Mouse (Mus musculus) lung, adult 2 months (tissue): ENCODE measurements around the gene Tcf23.

Experiments used
- CTCF ChIP-seq: fragments of 200-500 bp; IDR thresholded peaks from 2 replicates; pipeline ENCODE4 v1.5.1; 2011; ENCODE audit warnings: mild to moderate bottlenecking, low read length, control low read depth; ENCODE audit not compliant: insufficient read depth
- POLR2A ChIP-seq: fragments of 200-500 bp; IDR thresholded peaks from 2 replicates; pipeline ENCODE4 v1.6.1; 2011; ENCODE audit warnings: low read depth, mild to moderate bottlenecking, control low read depth, low read length, borderline replicate concordance; ENCODE audit errors: extremely low read depth

DNA sequence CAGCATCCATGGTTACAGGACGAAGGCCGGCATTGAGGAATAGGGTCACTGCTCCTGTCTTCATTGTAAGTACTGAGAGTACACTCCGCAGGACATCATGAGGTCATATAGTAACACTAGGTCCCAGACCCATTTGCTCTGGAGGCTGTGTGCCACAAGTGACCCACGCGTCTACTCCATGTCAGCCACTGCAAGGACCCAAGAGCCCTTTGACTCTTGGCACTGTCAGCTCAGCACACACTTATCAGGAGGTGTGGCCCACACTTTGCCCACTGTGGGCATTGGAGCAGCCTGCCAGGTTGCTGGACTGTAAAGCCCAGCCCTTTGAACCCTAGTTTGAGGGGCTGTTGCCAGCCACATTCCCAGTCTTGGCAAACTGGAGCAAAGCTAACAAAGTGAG lies 43.2 kb upstream of the Tcf23 start:
- no peak for TF ChIP-seq POLR2A
- TF ChIP-seq CTCF, result no peak
